Mouse (Mus musculus) adrenal gland, postnatal 4 days (tissue): ENCODE data around the gene Taldo1. TPM values are rescaled to one million over a fixed set of nuclear protein-coding genes. Genes with fewer than 3 reads are reported as not detected.
"Not testable (repeated sequence)": the region's sequence is repeated elsewhere in the genome, so short reads cannot be mapped to it uniquely, and the experiment has no call there.

Experiments used
- DNase-seq, 2 experiments: peaks; one replicate each; pipeline ENCODE4 v3.0.0; 2021 to 2022; ENCODE audit warnings: low spot score in 2 of 2, mixed read lengths in 2 of 2
- total RNA-seq, 2 experiments: library from RNA; stranded (reverse); gene quantifications; 2 replicates each; pipeline ENCODE4 v1.2.3; 2021

The Taldo1 gene
- total RNA-seq, 2 experiments from 2014 or later, result 251 to 277 TPM

- no peak for DNase-seq
Observed at GRCm38 (mm10) chr7:141387807-141388486, 4.1 kb upstream of the Taldo1 start.

DNA sequence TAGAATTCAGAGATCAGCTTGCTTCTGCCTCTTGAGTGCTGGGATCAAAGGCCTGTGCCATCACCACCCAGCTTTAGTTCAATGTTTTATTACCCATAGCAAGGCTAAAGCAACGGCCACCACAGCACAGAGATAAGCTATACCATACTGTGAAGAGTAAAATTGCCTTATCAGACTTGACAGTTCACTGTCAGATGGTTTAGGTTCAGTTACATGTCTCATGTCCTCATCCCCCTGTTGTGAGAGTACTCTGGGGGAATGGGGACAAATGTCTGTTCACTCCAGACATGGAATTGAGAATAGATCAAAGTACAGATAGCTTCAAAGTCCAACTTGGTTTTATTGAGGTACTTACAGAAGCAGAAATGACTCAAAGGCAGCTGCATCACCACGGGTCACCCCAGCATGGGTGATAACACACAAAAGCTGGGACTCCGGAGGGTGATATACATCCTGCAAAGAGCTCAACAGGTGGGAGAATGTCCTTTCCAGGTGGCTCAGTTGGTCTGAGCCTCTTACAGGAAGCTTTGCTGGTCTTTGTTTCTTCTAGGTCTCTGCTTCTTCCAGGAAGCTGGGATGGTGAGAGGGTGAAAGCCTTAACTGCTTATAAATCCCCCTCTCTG is 3.4 kb upstream of the Taldo1 start:
- no peak for DNase-seq

DNA sequence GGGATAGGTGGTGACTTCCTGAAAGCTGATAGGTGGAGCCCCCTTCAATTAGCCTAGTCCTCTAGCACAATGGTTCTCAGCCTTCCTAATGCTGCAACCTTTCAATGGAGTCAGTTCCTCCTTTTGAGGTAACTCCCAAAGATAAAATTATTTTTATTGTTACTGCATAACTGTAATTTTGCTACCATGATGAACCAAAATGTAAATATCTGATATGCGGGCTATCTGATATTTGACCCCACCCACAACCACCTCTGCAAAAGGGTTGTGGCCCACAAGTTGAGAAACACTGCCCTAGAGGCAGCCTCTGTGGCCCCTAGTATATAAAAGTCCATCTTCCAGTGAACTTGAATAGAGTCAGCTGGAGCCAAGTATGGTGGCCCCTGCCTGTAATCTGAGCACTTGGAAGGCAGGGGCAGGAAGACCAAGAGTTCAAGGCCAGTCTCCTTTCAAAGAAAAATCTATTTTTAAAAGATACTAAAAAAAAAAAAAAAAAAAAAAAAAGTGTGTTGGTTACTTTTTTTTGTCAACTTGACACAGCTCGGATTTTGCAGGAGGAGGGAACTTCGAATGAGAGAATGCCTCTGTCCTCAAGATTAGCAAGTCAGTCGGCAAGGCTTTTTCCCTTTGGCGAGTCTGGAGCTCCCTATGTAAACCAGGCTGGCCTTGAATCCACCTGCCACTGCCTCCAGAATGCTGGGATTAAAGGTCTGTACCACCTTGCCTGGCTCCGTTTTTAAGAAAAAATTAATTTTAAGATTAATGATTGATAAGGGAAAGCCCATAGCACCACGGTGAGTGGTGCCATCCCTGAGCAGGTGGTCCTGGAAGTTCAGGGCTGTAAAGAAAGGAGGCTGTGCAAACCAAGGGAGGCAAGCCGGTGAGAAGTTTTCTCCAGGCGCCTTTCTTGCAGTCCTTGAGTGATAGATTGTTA is 1.4 kb upstream of the Taldo1 start:
- DNase-seq, result no peak

GRCm38 (mm10) chr7:141392552-141393222 is 688 bp downstream of the Taldo1 start:
- DNase-seq, result no peak

DNA sequence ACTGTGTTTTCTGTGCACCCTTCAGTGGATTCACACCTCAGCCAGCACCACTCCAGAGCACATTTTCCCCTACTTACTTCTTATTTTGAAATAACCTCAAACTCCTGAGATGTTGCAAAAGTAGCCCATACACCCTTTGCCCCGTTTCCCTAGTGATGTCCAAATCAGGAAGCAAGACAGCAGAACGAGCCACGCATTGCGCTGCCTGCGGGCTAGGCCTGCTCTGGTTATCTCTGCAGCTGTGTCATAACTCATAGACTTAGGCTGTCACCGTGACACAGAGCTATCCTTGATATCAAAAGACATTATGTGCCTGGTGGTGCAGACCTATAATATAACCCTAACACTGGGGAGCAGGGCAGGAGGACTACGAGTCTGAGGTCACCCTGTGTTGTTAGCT is 2.2 kb downstream of the Taldo1 start:
- DNase-seq, result no peak

GRCm38 (mm10) chr7:141394771-141395170 is 2.8 kb downstream of the Taldo1 start:
- DNase-seq, result peak; percentile 45 to 76

- no peak for DNase-seq
Observed at GRCm38 (mm10) chr7:141395348-141395747, 3.3 kb downstream of the Taldo1 start.

GRCm38 (mm10) chr7:141403305-141403704 is 11.3 kb downstream of the Taldo1 start:
- peak in 1 of 2 experiments; percentile 49 for DNase-seq

DNA sequence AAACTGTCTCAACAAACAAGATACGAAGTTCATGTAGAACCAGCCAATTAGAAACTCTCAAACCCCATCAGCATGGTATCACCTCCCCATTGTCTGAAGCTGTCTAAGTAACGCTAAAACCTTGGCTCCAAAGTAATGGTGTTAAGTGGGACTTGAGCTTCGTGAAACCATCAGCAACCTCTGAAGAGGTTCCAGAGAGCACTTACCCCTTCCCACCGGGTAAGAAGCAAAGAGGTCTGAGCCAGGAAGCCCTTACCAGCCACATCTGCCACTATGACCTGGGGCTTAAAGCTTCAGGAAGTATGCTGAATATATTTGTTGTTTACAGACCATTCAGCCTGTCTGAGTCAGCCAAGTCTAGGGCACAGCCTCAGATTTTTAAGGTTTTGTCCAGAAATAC is 13.5 kb downstream of the Taldo1 start:
- DNase-seq, result no peak

GRCm38 (mm10) chr7:141407670-141408069 is 15.7 kb downstream of the Taldo1 start:
- DNase-seq, result not testable (repeated sequence)

GRCm38 (mm10) chr7:141408833-141409232 is 16.8 kb downstream of the Taldo1 start:
- peak; percentile 68 to 77 for DNase-seq

GRCm38 (mm10) chr7:141410631-141411030 is 18.6 kb downstream of the Taldo1 start:
- no peak for DNase-seq

- no peak for DNase-seq
Observed at GRCm38 (mm10) chr7:141411667-141412066, 19.7 kb downstream of the Taldo1 start.

- no peak for DNase-seq
Observed at GRCm38 (mm10) chr7:141413331-141413730, 21.3 kb downstream of the Taldo1 start.

DNA sequence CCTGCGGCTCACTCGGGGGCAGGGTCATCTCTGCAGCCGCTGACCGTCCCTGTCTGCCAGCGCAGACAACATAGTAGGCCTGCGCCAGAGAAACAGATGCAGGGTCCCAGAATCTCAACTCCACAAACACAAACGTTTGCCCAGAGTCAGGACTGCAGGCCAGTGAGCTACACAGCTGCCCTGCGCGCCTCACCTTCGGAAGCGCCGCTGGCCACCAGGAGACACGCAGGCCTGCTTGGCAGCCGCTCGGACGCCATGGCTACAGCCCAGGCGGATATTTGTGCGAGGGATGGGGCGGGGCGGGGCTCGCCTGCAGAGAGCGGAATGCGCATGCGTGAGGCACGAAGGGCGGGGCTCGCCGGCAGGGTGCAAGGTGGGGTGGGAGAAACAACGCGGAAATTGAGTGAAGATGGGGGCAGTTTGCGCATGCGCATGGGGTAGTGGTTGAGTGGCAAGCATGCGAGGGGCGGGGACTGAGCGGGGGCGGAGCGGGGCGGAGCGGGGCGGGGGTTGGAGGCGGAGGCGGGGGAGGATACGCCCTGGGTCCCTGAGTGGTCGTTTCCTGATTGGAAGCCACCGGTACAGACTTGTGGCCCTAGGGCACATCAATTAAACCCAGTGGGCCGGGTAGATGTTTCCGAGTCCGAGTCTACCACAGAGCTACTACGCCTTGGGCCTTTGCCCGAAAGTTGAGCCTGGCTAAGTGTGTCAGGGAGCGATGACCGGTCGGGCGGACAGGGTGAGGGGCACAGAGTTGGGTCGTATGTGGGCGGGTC is 22.0 kb downstream of the Taldo1 start, which contains the start of gene Gatd1:
Gene Gatd1, minus strand, starts transcription at position 328 of the 776 bp plus-strand sequence.
- DNase-seq, result peak; percentile 99 to 100

- no peak for DNase-seq
Observed at GRCm38 (mm10) chr7:141416144-141416841, 24.3 kb downstream of the Taldo1 start.

DNA sequence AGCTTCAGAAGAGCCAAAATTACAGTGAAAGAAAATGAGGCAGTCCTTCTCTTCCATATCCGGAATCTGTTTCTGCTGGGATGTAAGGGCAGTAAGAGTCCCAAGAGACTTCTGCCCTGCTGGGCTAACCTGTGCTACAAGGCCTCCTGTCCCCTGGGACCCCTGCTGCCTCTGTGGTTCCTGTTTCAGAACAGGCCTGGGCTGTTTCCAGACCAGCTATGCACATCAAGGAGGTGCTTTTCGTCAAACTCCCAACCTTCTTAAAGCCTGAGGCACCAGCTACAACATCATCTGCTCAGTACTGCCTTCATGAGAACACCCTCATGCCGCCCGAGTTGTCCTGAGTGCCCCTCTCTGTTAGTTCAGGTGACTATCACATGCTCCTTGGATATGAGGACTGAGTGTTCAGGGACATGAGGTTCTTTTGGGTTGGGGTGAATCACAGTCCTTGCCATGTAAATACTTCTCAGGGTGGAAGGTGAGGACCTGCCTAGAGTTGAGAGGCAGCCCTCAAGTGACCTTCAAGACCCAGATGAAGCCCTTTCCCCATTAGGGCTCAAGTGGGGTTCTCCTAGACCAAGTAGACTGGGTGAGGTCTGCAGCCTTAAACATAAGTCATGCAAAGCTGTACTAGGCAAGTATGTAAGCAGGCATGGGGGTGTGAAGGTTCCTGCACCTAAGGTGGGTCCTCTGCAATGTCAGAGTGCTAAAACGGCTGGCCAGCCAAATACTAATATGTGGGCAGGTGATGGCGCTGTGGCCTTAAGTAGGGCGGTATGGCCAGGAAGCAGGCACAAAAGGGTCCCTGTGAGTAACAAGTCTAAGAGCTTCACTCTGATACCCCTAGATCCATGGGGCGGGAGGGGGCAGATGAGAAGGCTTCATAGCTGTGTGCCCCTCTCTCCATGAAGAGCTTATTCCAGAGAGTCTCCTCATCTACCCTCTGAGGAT is 26.0 kb downstream of the Taldo1 start:
- DNase-seq, result no peak

GRCm38 (mm10) chr7:141418970-141419369 is 27.0 kb downstream of the Taldo1 start:
- DNase-seq, result no peak
